Mouse (Mus musculus) adrenal gland, adult 2 months (tissue): ENCODE data around the gene Ddx54. TPM values are rescaled to one million over a fixed set of nuclear protein-coding genes. Genes with fewer than 3 reads are reported as not detected.

Experiments used
- polyA plus RNA-seq: library from polyadenylated mRNA; depleted of rRNA; stranded (reverse); fragments of >200 nt; gene quantifications from 2 replicates; pipeline ENCODE4 v1.2.3, GENCODE M21; 2012; rRNA removed
- total RNA-seq, 2 experiments: library from RNA; stranded (reverse); gene quantifications; 2 replicates each; pipeline ENCODE4 v1.2.3; 2021

Ddx54 gene
- total and polyA plus RNA-seq, 3 experiments = 46.8 to 49.6 (median 49.5) TPM

Other genes with a start within 250 kb of the Ddx54 start
- not detected for gene Lhx5, start 181.0 kb upstream of the Ddx54 start, total RNA-seq
- not detected in 2 replicates for gene Lhx5, start 181.0 kb upstream of the Ddx54 start, polyA plus RNA-seq
- gene Sdsl, start 139.9 kb upstream of the Ddx54 start, total RNA-seq = 10 to 100 TPM; 46.3 to 71.9 TPM
- gene Sdsl, start 139.9 kb upstream of the Ddx54 start, polyA plus RNA-seq = 114 and 115 TPM in 2 replicates
- gene Sds, start 136.2 kb upstream of the Ddx54 start, total RNA-seq = under 1 TPM in 1 of 2 experiments, not detected in 1; 0.55 TPM
- gene Sds, start 136.2 kb upstream of the Ddx54 start, polyA plus RNA-seq = 1.2 TPM in 1 of 2 replicates, not detected in the other
- gene Plbd2, start 109.1 kb upstream of the Ddx54 start, total RNA-seq = 10 to 100 TPM; 85.2 to 91.3 TPM
- 70.2 and 92.9 TPM in 2 replicates for gene Plbd2, start 109.1 kb upstream of the Ddx54 start, polyA plus RNA-seq
- gene Slc8b1, start 101.6 kb upstream of the Ddx54 start, total RNA-seq = 10 to 100 TPM; 25.5 to 46.3 TPM
- gene Slc8b1, start 101.6 kb upstream of the Ddx54 start, polyA plus RNA-seq = 40.1 and 49.3 TPM in 2 replicates
- gene Tpcn1, start 24.1 kb upstream of the Ddx54 start, total RNA-seq = 10 to 100 TPM; 38.1 to 51.3 TPM
- 48.9 and 59.8 TPM in 2 replicates for gene Tpcn1, start 24.1 kb upstream of the Ddx54 start, polyA plus RNA-seq
- under 1 TPM; 0.29 to 0.55 TPM for gene Iqcd, start 23.7 kb upstream of the Ddx54 start, total RNA-seq
- gene Iqcd, start 23.7 kb upstream of the Ddx54 start, polyA plus RNA-seq = 0.29 and 0.49 TPM in 2 replicates
- 10 to 100 TPM; 11.6 to 22.7 TPM for gene Rita1, start 150 bp upstream of the Ddx54 start, total RNA-seq
- 32.5 and 33.5 TPM in 2 replicates for gene Rita1, start 150 bp upstream of the Ddx54 start, polyA plus RNA-seq
- 1 to 10 TPM in 1 of 2 experiments, not detected in 1; 1.6 TPM for gene Cfap73, start 21.5 kb downstream of the Ddx54 start, total RNA-seq
- gene Cfap73, start 21.5 kb downstream of the Ddx54 start, polyA plus RNA-seq = not detected in 2 replicates
- 10 to 100 TPM in 1 of 2 experiments, 1 to 10 TPM in 1; 4.6 to 16.1 TPM for gene Rasal1, start 36.1 kb downstream of the Ddx54 start, total RNA-seq
- 19.0 and 19.2 TPM in 2 replicates for gene Rasal1, start 36.1 kb downstream of the Ddx54 start, polyA plus RNA-seq
- 10 to 100 TPM; 12.8 to 13.4 TPM for gene Dtx1, start 99.2 kb downstream of the Ddx54 start, total RNA-seq
- 28.5 and 28.6 TPM in 2 replicates for gene Dtx1, start 99.2 kb downstream of the Ddx54 start, polyA plus RNA-seq
- under 1 TPM; 0.55 to 0.92 TPM for gene Oas2, start 137.1 kb downstream of the Ddx54 start, total RNA-seq
- 3.5 and 3.7 TPM in 2 replicates for gene Oas2, start 137.1 kb downstream of the Ddx54 start, polyA plus RNA-seq
- under 1 TPM; 0.31 to 0.72 TPM for gene Oas3, start 164.9 kb downstream of the Ddx54 start, total RNA-seq
- gene Oas3, start 164.9 kb downstream of the Ddx54 start, polyA plus RNA-seq = 1.5 and 1.6 TPM in 2 replicates
- not detected for gene Oas1e, start 182.8 kb downstream of the Ddx54 start, total RNA-seq
- not detected in 2 replicates for gene Oas1e, start 182.8 kb downstream of the Ddx54 start, polyA plus RNA-seq
- under 1 TPM; 0.49 to 0.97 TPM for gene Oas1c, start 199.8 kb downstream of the Ddx54 start, total RNA-seq
- 1.0 and 2.8 TPM in 2 replicates for gene Oas1c, start 199.8 kb downstream of the Ddx54 start, polyA plus RNA-seq
- not detected for gene Oas1f, start 234.6 kb downstream of the Ddx54 start, total RNA-seq
- gene Oas1f, start 234.6 kb downstream of the Ddx54 start, polyA plus RNA-seq = not detected in 2 replicates
- not detected for gene Oas1h, start 248.7 kb downstream of the Ddx54 start, total RNA-seq
- gene Oas1h, start 248.7 kb downstream of the Ddx54 start, polyA plus RNA-seq = not detected in 2 replicates